Mouse (Mus musculus): ENCODE results near the gene Becn1. TPM values are rescaled to one million over a fixed set of nuclear protein-coding genes. Genes with fewer than 3 reads are reported as not detected.

Becn1 gene
- polyA plus RNA-seq, 1 experiment from 2014 or later: 166 TPM

DNA sequence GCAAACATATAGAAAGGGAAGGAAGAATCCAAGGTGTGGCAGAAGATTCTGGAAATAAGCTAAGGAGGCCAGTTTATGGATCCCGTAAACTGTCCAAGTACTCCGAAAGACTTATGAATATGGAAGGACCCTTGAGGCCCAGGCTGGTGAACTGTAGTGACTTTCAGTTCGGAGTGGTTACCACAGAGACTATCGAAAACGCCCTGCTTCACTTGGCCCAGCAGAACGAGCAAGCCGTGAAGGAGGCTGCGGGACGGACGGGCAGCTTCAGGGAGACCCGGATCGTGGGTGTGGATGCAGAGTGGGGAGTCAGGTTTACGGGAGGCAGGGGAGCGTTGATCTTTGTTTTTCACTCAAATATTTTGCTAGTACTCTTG, 22.9 kb downstream of the Becn1 start:
- H3K4me3 ChIP-seq (replicated peaks): peak overlapping the region; percentile 72
- peak overlapping the region; percentile 73 for H3K4me2 ChIP-seq
- H3K27ac ChIP-seq: 0 out of 2 replicates have a peak overlapping the region, but pooled peaks have one; percentile 23
- no peaks in the 10 kb centered on the region for H3K27me3 ChIP-seq
- no peaks in the 10 kb centered on the region for H3K9me3 ChIP-seq (replicated peaks)
- no peak for ATAC-seq (replicated peaks; ENCODE audit: low FRiP score)
- peaks cover 67% of the 10 kb centered on the region for H3K4me1 ChIP-seq
- WGBS: 47% methylated on average over 14 of the region's 14 CpGs
- H3K9ac ChIP-seq: peak overlapping the region; percentile 23; the same call in 1 of the 2 replicates
- peaks cover 18% of the 10 kb centered on the region; the same call in 1 of the 2 replicates for H3K36me3 ChIP-seq

DNA sequence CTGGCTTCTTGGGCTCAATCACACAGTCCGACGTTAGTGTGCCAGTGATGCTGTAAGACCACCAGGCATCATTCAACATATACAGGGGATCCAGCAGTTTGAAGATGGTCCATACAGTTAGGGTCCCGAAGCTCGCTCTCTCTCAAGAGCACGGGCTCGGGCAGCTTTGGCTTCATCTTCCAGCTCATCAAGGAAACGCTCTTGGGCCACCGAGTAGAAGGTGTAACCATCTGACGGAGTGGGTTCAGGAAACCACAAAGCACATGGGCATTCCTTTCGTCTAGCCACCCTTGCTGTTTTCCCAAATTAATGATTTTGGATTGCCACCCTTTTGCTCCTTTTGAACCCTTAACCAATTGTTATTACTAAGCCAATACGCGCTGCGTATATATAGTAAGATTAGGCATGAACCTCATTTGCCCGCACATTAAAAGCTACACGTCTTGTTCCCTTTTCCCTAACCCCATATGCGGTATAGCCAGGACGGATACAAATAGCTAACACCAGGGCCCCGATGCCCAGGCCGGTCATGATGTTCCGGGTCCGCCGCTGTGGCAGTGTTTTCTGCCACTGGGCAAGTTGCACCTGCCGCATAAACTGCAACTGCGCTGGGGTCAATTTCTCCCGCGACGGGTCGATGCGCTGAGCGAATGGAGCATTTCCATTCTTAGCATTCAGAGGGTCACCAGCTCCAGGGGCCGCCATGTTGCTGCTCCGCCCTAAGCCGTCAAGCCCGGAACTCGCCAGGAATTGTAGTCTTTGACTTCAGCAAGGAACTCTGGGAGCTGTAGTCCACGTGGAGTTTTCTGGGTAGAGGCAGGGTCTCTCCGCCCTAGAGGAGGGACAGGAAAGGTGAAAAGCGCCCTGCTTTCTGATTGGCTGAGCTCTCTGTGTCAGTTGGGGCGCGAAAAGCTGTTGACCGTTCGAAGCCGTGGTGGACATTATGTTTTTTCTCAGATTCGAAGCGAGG, 23.6 kb downstream of the Becn1 start, which contains the start of the genes Cntd1 and Coa3:
TSS of gene Cntd1 (plus strand) at position 790 of the 970 bp plus-strand sequence.
TSS of gene Coa3 (minus strand) at position 892 of the 970 bp plus-strand sequence.
- Histone ChIP-seq H3K9ac (peak within 1 kb of the TSS; percentile 74), H3K27me3 (no peaks in the 10 kb centered on the region)
- 7% methylated on average over 45 of the region's 45 CpGs for WGBS

DNA sequence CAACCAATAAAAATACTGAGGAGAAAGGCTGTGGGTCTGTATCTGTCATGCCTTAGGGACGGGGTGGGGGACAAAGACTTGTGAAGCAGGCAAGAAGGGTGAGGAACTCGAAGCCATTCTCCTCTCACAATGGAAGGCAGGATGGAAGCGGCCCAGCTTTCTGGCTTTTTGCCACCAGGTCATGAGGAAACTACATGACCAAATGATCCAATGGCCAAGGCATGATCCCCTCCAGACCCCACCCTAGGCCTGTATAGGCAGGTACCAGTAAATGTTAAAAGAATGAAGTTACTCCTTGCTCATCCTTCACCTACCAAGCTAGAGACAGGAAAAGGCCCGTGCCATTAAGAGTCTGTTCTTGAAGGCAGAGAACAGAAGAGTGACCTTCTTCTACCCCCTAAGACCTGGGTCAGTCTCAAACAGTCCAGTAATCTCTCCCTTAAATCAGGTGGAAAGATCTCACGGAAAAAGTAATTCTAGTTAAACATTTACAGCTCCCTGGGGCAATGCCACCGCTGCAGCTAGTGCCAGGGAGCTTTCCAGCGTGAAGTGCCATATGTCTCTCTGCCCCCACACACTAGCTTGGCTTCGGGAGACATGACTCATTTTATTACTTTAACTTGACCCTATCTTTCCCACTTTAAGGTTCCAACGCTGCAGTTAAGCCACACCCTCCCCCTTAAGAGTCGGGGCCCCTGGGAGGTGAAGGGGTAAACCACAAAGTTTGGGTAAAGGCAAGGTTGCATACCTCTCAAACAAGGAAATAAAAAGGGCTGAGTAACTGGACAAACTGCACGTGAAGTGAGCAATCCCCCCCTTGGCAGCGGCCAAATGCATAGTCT, 24.5 kb downstream of the Becn1 start:
- Histone ChIP-seq H3K4me2 (peak overlapping the region; percentile 73), H3K9ac (peak overlapping the region; percentile 74; the same call in 1 of the 2 replicates), H3K9me3 (replicated peaks) (no peaks in the 10 kb centered on the region), H3K4me1 (peaks cover 51% of the 10 kb centered on the region), H3K27ac (peak overlapping the region; percentile 89), H3K27me3 (no peaks in the 10 kb centered on the region), H3K4me3 (replicated peaks) (peak overlapping the region; percentile 72), H3K36me3 (peaks cover 25% of the 10 kb centered on the region)
- ATAC-seq (replicated peaks; ENCODE audit: low FRiP score): peak; percentile 30
- WGBS: 36% methylated on average over 12 of the region's 12 CpGs

More for the DNA sequence above, 23.6 kb downstream of the Becn1 start, which contains the start of the genes Cntd1 and Coa3:
- H3K4me3 ChIP-seq (replicated peaks): peak within 1 kb of the TSS; percentile 72
- peak within 1 kb of the TSS; percentile 89 for H3K27ac ChIP-seq
- peak within 1 kb of the TSS; percentile 73 for H3K4me2 ChIP-seq
- H3K36me3 ChIP-seq: peaks cover 23% of the 10 kb centered on the region
- H3K9me3 ChIP-seq (replicated peaks): no peaks in the 10 kb centered on the region
- peak; percentile 87 for ATAC-seq (replicated peaks; ENCODE audit: low FRiP score)
- H3K4me1 ChIP-seq: peaks cover 60% of the 10 kb centered on the region

DNA sequence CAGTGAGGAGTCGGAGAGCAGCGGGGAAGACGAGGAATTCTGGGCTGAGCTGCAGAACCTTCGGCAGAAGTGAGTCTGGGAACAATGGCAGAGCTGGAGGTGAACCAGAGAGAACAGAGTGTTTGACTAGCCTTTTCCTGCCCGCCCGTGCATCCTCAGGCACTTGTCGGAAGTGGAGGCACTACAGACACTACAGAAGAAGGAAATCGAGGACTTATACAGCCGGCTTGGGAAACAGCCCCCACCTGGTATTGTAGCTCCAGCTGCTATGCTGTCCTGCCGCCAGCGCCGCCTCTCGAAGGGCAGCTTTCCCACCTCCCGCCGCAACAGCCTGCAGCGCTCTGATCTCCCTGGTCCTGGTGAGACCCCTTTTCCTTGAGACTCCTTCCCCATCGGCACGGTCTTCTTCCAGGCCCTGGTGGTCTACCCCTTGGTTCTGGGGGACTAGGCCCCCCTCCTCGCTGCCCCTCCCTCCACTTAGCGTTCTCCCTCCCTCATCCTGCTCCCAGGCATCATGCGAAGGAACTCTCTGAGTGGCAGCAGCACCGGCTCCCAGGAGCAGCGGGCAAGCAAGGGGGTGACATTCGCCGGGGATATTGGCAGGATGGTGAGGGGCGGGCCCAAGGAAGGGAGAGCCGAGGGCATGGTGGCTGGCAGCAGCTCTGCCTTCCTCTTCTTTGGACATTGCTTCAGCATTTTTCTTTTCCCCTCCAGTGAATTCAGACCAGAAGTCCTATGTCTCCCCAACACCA, 25.6 kb downstream of the Becn1 start:
- Histone ChIP-seq H3K36me3 (peaks cover 28% of the 10 kb centered on the region), H3K9ac (0 out of 2 replicates have a peak overlapping the region, but pooled peaks have one; percentile 24), H3K9me3 (replicated peaks) (no peaks in the 10 kb centered on the region), H3K27ac (peak overlapping the region; percentile 89), H3K4me1 (peaks cover 50% of the 10 kb centered on the region), H3K4me2 (peak overlapping the region; percentile 73), H3K4me3 (replicated peaks) (peak overlapping the region; percentile 72), H3K27me3 (no peaks in the 10 kb centered on the region)
- WGBS: 37% methylated on average over 27 of the region's 27 CpGs
- no peak for ATAC-seq (replicated peaks; ENCODE audit: low FRiP score)

DNA sequence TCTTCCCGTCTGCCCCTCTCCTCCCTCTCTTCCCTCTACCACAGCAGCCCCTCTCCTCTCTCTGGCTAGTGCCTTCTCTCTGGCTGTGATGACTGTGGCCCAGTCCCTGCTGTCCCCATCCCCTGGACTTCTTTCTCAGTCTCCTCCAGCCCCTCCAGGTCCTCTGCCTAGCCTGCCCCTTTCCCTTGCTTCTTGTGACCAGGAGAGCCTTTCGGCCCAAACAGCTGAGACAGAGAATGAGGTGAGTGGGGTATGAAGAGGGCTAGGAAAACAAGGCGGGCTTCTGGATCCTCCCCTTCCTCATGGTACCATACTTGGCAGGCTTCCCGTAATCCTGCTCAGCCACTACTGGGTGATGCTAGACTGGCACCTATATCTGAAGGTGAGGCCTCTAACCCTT, 26.8 kb downstream of the Becn1 start:
- no peaks in the 10 kb centered on the region for H3K9me3 ChIP-seq (replicated peaks)
- H3K4me3 ChIP-seq (replicated peaks): no peak overlapping the region
- no peak overlapping the region for H3K27ac ChIP-seq
- WGBS: 79% methylated on average over 4 of the region's 4 CpGs
- ATAC-seq (replicated peaks; ENCODE audit: low FRiP score): no peak
- no peak overlapping the region for H3K4me2 ChIP-seq
- peaks cover 31% of the 10 kb centered on the region for H3K36me3 ChIP-seq
- H3K9ac ChIP-seq: no peak overlapping the region
- H3K4me1 ChIP-seq: peaks cover 41% of the 10 kb centered on the region
- H3K27me3 ChIP-seq: no peaks in the 10 kb centered on the region

DNA sequence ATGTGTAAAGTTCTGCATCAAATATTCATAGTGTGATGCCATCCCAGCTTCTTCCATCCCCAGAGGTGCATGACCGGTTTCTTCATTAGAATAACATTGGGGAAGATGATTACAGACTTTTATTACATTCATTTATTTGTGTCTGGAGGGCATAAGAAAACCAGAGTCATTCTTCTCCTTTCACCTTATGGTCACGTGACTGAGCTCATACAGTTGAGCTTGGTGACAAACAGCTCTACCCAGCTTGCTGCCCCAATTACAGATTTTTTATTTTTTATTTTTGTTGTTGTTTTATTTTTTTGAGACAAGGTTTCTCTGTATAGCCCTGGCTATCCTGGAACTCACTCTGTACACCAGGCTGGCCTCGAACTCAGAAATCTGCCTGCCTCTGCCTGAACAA, 29.6 kb downstream of the Becn1 start:
- 85% methylated on average over 3 of the region's 3 CpGs for WGBS
- Histone ChIP-seq H3K9me3 (replicated peaks) (no peaks in the 10 kb centered on the region), H3K36me3 (peaks cover 37% of the 10 kb centered on the region), H3K27ac (no peak overlapping the region), H3K4me3 (replicated peaks) (no peak overlapping the region), H3K4me1 (peaks cover 35% of the 10 kb centered on the region), H3K9ac (no peak overlapping the region), H3K4me2 (no peak overlapping the region), H3K27me3 (no peaks in the 10 kb centered on the region)
- no peak for ATAC-seq (replicated peaks; ENCODE audit: low FRiP score)

DNA sequence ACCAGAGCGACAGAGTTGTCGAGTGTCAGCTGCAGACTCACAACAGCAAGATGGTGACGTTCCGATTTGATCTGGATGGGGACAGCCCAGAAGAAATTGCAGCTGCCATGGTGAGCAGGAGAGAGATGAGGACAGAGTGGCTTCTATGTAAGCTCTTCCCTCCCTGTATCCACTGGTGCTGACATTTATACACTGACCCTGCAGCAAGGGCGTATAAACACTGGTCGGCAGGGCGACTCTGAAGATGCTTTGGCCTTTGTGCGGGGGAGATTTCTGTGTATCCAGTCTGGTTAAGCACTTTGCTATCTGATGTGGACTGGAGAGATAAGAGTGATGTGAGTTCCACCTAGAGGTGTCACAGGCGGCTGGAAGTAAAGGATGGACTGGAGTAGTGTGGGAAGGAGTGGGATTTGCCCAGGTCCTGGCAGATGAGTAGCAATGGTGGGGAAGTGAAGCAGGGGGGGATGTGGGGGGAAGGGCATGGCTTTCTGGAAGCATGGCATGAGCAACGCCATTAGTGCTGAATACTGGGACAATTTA, 32.4 kb downstream of the Becn1 start:
- Histone ChIP-seq H3K9me3 (replicated peaks) (no peaks in the 10 kb centered on the region), H3K4me3 (replicated peaks) (no peak overlapping the region), H3K27ac (no peak overlapping the region), H3K27me3 (peaks cover 18% of the 10 kb centered on the region), H3K36me3 (peaks cover 25% of the 10 kb centered on the region), H3K4me1 (peaks cover 26% of the 10 kb centered on the region), H3K9ac (no peak overlapping the region), H3K4me2 (0 out of 2 replicates have a peak overlapping the region, but pooled peaks have one; percentile 14)
- WGBS: 13% methylated on average over 10 of the region's 10 CpGs
- ATAC-seq (replicated peaks; ENCODE audit: low FRiP score): no peak; the same call in 1 of the 2 replicates

DNA sequence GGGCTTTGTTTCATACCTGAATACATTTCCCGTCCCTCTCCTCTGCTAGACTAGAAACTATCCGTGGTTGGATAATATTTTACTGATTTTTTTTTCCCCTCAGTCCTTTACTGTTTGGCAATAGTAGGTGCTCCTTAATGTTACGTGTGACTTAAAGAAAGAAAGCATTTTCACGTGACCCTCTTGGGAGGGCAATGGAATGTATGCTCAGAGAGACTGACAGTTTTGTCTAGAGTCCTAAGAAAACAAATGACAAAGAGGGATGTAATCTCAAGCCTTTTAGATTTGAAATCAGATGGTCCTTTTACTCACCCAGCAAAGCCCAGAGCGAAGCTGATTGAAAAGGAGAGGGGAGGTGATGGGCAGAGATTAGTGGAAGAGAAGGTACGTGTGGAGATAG, 36.2 kb downstream of the Becn1 start:
- Histone ChIP-seq H3K36me3 (peaks cover 10% of the 10 kb centered on the region; the same call in 1 of the 2 replicates), H3K27me3 (peaks cover 37% of the 10 kb centered on the region), H3K4me3 (replicated peaks) (no peak overlapping the region), H3K27ac (no peak overlapping the region), H3K4me1 (peaks cover 60% of the 10 kb centered on the region), H3K4me2 (no peak overlapping the region), H3K9ac (no peak overlapping the region), H3K9me3 (replicated peaks) (no peaks in the 10 kb centered on the region)
- 50% methylated on average over 6 of the region's 6 CpGs for WGBS
- no peak for ATAC-seq (replicated peaks; ENCODE audit: low FRiP score)

DNA sequence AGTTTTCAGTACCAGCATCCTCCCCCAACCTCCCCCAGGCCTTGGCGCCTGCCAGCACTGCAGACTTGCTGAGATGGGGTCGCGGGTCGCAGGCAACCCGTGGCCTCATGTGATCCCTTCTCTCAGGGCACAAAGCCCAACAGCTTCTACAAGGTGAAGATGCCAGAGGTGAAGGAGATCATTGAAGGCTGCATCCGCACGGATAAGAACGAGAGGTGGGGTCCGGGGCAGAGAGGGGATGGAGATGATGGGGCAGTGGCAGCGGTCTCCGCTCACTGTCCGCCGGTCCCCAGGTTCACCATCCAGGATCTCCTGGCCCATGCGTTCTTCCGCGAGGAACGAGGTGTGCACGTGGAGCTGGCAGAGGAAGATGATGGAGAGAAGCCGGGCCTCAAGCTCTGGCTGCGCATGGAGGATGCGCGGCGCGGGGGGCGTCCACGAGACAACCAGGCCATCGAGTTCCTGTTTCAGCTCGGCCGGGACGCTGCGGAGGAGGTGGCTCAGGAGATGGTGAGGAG, 37.1 kb downstream of the Becn1 start:
- ATAC-seq (replicated peaks; ENCODE audit: low FRiP score): no peak
- no peaks in the 10 kb centered on the region for H3K9me3 ChIP-seq (replicated peaks)
- peak overlapping the region; percentile 39 for H3K4me3 ChIP-seq (replicated peaks)
- WGBS: 7% methylated on average over 31 of the region's 31 CpGs
- H3K9ac ChIP-seq: peak overlapping the region; percentile 15; the same call in 1 of the 2 replicates
- peaks cover 37% of the 10 kb centered on the region for H3K27me3 ChIP-seq
- peaks cover 65% of the 10 kb centered on the region for H3K4me1 ChIP-seq
- H3K27ac ChIP-seq: no peak overlapping the region
- H3K36me3 ChIP-seq: peaks cover 10% of the 10 kb centered on the region; the same call in 1 of the 2 replicates
- H3K4me2 ChIP-seq: peak overlapping the region; percentile 64

DNA sequence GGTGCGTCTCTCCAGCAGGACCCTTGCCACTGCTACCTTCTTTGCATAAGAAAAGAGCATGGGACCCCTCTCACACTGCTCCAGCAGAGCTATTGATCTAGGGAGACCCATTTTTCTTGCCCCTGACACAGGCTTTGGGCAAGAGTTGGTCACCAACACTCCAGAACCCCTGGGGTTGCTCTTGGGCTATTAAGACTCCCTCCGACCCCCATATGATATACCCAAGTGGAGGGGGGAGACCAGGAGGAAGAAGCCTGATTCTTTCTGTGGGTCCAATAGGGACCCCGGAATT, 38.2 kb downstream of the Becn1 start:
- Histone ChIP-seq H3K9me3 (replicated peaks) (no peaks in the 10 kb centered on the region), H3K9ac (no peak overlapping the region), H3K27me3 (peaks cover 37% of the 10 kb centered on the region), H3K4me2 (peak overlapping the region; percentile 93; the same call in 1 of the 2 replicates), H3K4me3 (replicated peaks) (no peak overlapping the region), H3K27ac (no peak overlapping the region), H3K4me1 (peaks cover 65% of the 10 kb centered on the region), H3K36me3 (peaks cover 10% of the 10 kb centered on the region; the same call in 1 of the 2 replicates)
- no peak for ATAC-seq (replicated peaks; ENCODE audit: low FRiP score)
- WGBS: 41% methylated on average over 3 of the region's 3 CpGs
